Mouse (Mus musculus) heart, postnatal 0 days (tissue): ENCODE measurements around the gene Cmtm8.

Source experiments
- CTCF ChIP-seq: IDR thresholded peaks from 2 replicates; pipeline ENCODE4 v1.5.1; 2016; ENCODE audit warnings: antibody characterized with exemption, control low read depth, low read depth
- EP300 ChIP-seq: IDR thresholded peaks from 2 replicates; pipeline ENCODE4 v1.6.1; 2016; ENCODE audit warnings: antibody characterized with exemption, low read depth

DNA sequence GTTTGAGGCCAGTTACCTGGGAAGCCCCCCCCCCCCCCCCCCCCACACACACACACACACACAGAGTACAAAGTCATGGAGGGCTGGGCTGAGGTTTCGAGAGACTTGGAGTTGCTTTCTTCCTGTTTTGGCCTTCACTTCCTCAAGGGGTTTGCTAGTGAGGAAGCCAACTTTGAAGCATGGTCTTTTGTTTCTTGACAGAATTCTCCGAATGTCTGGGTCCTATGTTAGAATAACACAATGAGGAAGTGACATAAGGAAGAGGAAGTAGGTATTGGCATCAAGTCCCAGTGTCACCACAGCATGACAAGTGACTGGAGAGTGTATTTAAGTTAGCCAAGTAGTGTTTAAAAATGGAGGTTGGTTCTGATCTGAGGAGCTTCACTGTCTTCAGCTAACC, 101.2 kb downstream of the Cmtm8 start:
- no peak for TF ChIP-seq CTCF
- TF ChIP-seq EP300: no peak
